Mouse (Mus musculus) kidney, postnatal 0 days (tissue): ENCODE data around the gene Armh2. TPM values are rescaled to one million over a fixed set of nuclear protein-coding genes. Genes with fewer than 3 reads are reported as not detected.

Experiments used
- ATAC-seq: fragments of 200-750 bp; cut with Nextera tagmentation; replicated peaks from 2 replicates; pipeline ENCODE4 v1.8.0; 2017; ENCODE audit warnings: low read depth, moderate number of reproducible peaks, moderate TSS enrichment, moderate library complexity; ENCODE audit not compliant: low FRiP score
- DNase-seq: peaks from one replicate; pipeline ENCODE4 v3.0.0-alpha.2; 2016; ENCODE audit warnings: low spot score
- H3K27ac ChIP-seq: fragments of 300-500 bp; sonication (generic); 2 replicates; pipeline ENCODE4 v1.5.1; 2014; ENCODE audit warnings: mild to moderate bottlenecking
- H3K27me3 ChIP-seq: fragments of 300-500 bp; sonication (generic); 2 replicates; pipeline ENCODE4 v1.6.1; 2014; ENCODE audit warnings: low read length, mixed read lengths; ENCODE audit not compliant: insufficient read depth
- H3K36me3 ChIP-seq: fragments of 300-500 bp; sonication (generic); 2 replicates; pipeline ENCODE4 v1.6.1; 2014; ENCODE audit warnings: low read length, mixed read lengths; ENCODE audit not compliant: insufficient read depth
- H3K4me1 ChIP-seq: fragments of 300-500 bp; sonication (generic); replicated peaks from 2 replicates; pipeline ENCODE4 v1.6.1; 2014; ENCODE audit warnings: antibody characterized with exemption, low read length, mixed read lengths; ENCODE audit not compliant: insufficient read depth
- H3K4me2 ChIP-seq: fragments of 300-500 bp; sonication (generic); 2 replicates; pipeline ENCODE4 v1.6.1; 2014; ENCODE audit warnings: mild to moderate bottlenecking, low read length, moderate library complexity, mixed read lengths
- H3K4me3 ChIP-seq: fragments of 300-500 bp; sonication (generic); replicated peaks from 2 replicates; pipeline ENCODE4 v1.5.1; 2014; ENCODE audit warnings: low read depth, low read length
- H3K9ac ChIP-seq: fragments of 300-500 bp; sonication (generic); 2 replicates; pipeline ENCODE4 v1.6.1; 2014; ENCODE audit warnings: low read depth, low read length
- H3K9me3 ChIP-seq: fragments of 300-500 bp; sonication (generic); replicated peaks from 2 replicates; pipeline ENCODE4 v1.6.1; 2016; ENCODE audit warnings: low read length, inconsistent platforms, mixed read lengths
- CTCF ChIP-seq: IDR thresholded peaks from 2 replicates; pipeline ENCODE4 v1.5.1; 2016; ENCODE audit warnings: antibody characterized with exemption, low read depth, mild to moderate bottlenecking, moderate library complexity
- WGBS: fragments of 180-500 bp; shearing (Covaris S2); extraction: QIAGEN DNeasy Blood & Tissue Kit; methylation state at CpG from one replicate; pipeline ENCODE4 v1.1.7; 2014; 5-methylcytosine and 5-hydroxymethylcytosine counted together
- polyA plus RNA-seq: library from polyadenylated mRNA; unstranded; fragments of >200 nt; fragmentation: Nextera tagmentation; extraction: Ambion mirVana; gene quantifications from 2 replicates; pipeline ENCODE4 v1.2.1, GENCODE M21; 2015

Gene Armh2
- polyA plus RNA-seq: not detected in 2 replicates

GRCm38 (mm10) chr13:24741028-24741427 is at the start of gene Armh2:
TSS of gene Armh2 (plus strand) at chr13:24741232.
- no peak for DNase-seq
- H3K4me2 ChIP-seq: no peak within 1 kb of the TSS
- no peaks in the 10 kb centered on the region for H3K36me3 ChIP-seq
- no peak for TF ChIP-seq CTCF
- H3K9ac ChIP-seq: no peak within 1 kb of the TSS
- H3K27me3 ChIP-seq: no peaks in the 10 kb centered on the region
- ATAC-seq: no peak
- no peak within 1 kb of the TSS for H3K4me3 ChIP-seq
- WGBS: 87% methylated on average over 10 of the region's 10 CpGs
- H3K27ac ChIP-seq: no peak within 1 kb of the TSS
- H3K4me1 ChIP-seq: no peaks in the 10 kb centered on the region
- H3K9me3 ChIP-seq: no peaks in the 10 kb centered on the region

- no peaks in the 10 kb centered on the region for H3K27me3 ChIP-seq
- no peak overlapping the region for H3K27ac ChIP-seq
- DNase-seq (no peak), ATAC-seq (no peak)
- no peaks in the 10 kb centered on the region for H3K9me3 ChIP-seq
- H3K4me1 ChIP-seq: no peaks in the 10 kb centered on the region
- no peak overlapping the region for H3K9ac ChIP-seq
- no peak overlapping the region for H3K4me3 ChIP-seq
- no peak overlapping the region for H3K4me2 ChIP-seq
- TF ChIP-seq CTCF: no peak
- no peaks in the 10 kb centered on the region for H3K36me3 ChIP-seq
- 89% methylated on average over 7 of the region's 7 CpGs for WGBS
These were observed 47.7 kb upstream of the Armh2 start for GRCm38 (mm10) chr13:24693312-24693711.

- H3K4me3 ChIP-seq: no peak overlapping the region
- H3K27ac ChIP-seq: no peak overlapping the region
- TF ChIP-seq CTCF: no peak
- H3K9ac ChIP-seq: no peak overlapping the region
- H3K4me1 ChIP-seq: no peaks in the 10 kb centered on the region
- WGBS: 89% methylated on average over 4 of the region's 4 CpGs
- H3K9me3 ChIP-seq: no peaks in the 10 kb centered on the region
- no peaks in the 10 kb centered on the region for H3K27me3 ChIP-seq
- H3K4me2 ChIP-seq: no peak overlapping the region
- no peaks in the 10 kb centered on the region for H3K36me3 ChIP-seq
- ATAC-seq (no peak), DNase-seq (no peak)
These were observed 42.3 kb upstream of the Armh2 start for GRCm38 (mm10) chr13:24698746-24699145.

- Histone ChIP-seq H3K9ac (no peak overlapping the region), H3K36me3 (no peaks in the 10 kb centered on the region), H3K27ac (0 out of 2 replicates have a peak overlapping the region, but pooled peaks have one; percentile 22), H3K27me3 (no peaks in the 10 kb centered on the region), H3K4me1 (no peaks in the 10 kb centered on the region), H3K4me2 (no peak overlapping the region), H3K9me3 (no peaks in the 10 kb centered on the region), H3K4me3 (no peak overlapping the region)
- ATAC-seq: no peak
- DNase-seq: no peak
- WGBS: 64% methylated on average over 5 of the region's 5 CpGs
- TF ChIP-seq CTCF: no peak
These were observed 38.9 kb upstream of the Armh2 start for GRCm38 (mm10) chr13:24702128-24702527.

GRCm38 (mm10) chr13:24709656-24710396 is 31.2 kb upstream of the Armh2 start:
- Histone ChIP-seq H3K9ac (no peak overlapping the region), H3K36me3 (no peaks in the 10 kb centered on the region), H3K4me3 (no peak overlapping the region), H3K4me1 (0 out of 2 replicates have a peak, but pooled peaks cover 8% of the 10 kb centered on the region), H3K4me2 (no peak overlapping the region), H3K9me3 (no peaks in the 10 kb centered on the region), H3K27me3 (no peaks in the 10 kb centered on the region), H3K27ac (no peak overlapping the region)
- DNase-seq (no peak), ATAC-seq (no peak)
- 51% methylated on average over 12 of the region's 12 CpGs for WGBS
- no peak for TF ChIP-seq CTCF

- 54% methylated on average over 7 of the region's 7 CpGs for WGBS
- Histone ChIP-seq H3K9me3 (no peaks in the 10 kb centered on the region), H3K4me1 (0 out of 2 replicates have a peak, but pooled peaks cover 8% of the 10 kb centered on the region), H3K4me2 (no peak overlapping the region), H3K9ac (no peak overlapping the region), H3K36me3 (no peaks in the 10 kb centered on the region), H3K27ac (0 out of 2 replicates have a peak overlapping the region, but pooled peaks have one; percentile 5), H3K4me3 (no peak overlapping the region), H3K27me3 (no peaks in the 10 kb centered on the region)
- ATAC-seq: no peak
- TF ChIP-seq CTCF: no peak
- no peak for DNase-seq
These were observed 30.1 kb upstream of the Armh2 start for GRCm38 (mm10) chr13:24710968-24711367.
